Mouse (Mus musculus) forebrain, embryonic 11.5 days (tissue): ENCODE results near the gene E130308A19Rik. TPM values are rescaled to one million over a fixed set of nuclear protein-coding genes. Genes with fewer than 3 reads are reported as not detected.

Experiments used
- ATAC-seq: fragments of 200-750 bp; cut with Nextera tagmentation; replicated peaks from 2 replicates; pipeline ENCODE4 v1.8.0; 2017; ENCODE audit warnings: moderate TSS enrichment; ENCODE audit not compliant: low FRiP score
- DNase-seq: peaks from one replicate; pipeline ENCODE4 v3.0.0-alpha.2; 2017; ENCODE audit warnings: low spot score
- H3K27ac ChIP-seq: fragments of 300-500 bp; sonication (generic); 2 replicates; pipeline ENCODE4 v1.5.1; 2014; ENCODE audit warnings: low read depth, low read length
- H3K27me3 ChIP-seq: fragments of 300-500 bp; sonication (generic); 2 replicates; pipeline ENCODE4 v1.6.1; 2014; ENCODE audit warnings: mild to moderate bottlenecking, low read length, mixed read lengths; ENCODE audit not compliant: control insufficient read depth, insufficient read depth
- H3K36me3 ChIP-seq: fragments of 300-500 bp; sonication (generic); 2 replicates; pipeline ENCODE4 v1.6.1; 2014; ENCODE audit warnings: mild to moderate bottlenecking, low read length, moderate library complexity, mixed read lengths; ENCODE audit not compliant: control insufficient read depth, insufficient read depth
- H3K4me1 ChIP-seq: fragments of 300-500 bp; sonication (generic); replicated peaks from 2 replicates; pipeline ENCODE4 v1.6.1; 2014; ENCODE audit warnings: low read length, mixed read lengths; ENCODE audit not compliant: control insufficient read depth, insufficient read depth
- H3K4me2 ChIP-seq: fragments of 300-500 bp; sonication (generic); 2 replicates; pipeline ENCODE4 v1.6.1; 2014; ENCODE audit warnings: low read depth, mild to moderate bottlenecking, low read length, moderate library complexity, mixed read lengths; ENCODE audit not compliant: severe bottlenecking
- H3K4me3 ChIP-seq: fragments of 300-500 bp; sonication (generic); 2 replicates; pipeline ENCODE4 v1.5.1; 2014; ENCODE audit warnings: low read depth, low read length
- H3K9ac ChIP-seq: fragments of 300-500 bp; sonication (generic); 2 replicates; pipeline ENCODE4 v1.6.1; 2014; ENCODE audit warnings: low read length
- H3K9me3 ChIP-seq: fragments of 300-500 bp; sonication (generic); 2 replicates; pipeline ENCODE4 v1.6.1; 2016; ENCODE audit warnings: low read length, mixed read lengths; ENCODE audit not compliant: control insufficient read depth
- WGBS: fragments of 180-500 bp; shearing (Covaris S2); extraction: QIAGEN DNeasy Blood & Tissue Kit; methylation state at CpG from one replicate; pipeline ENCODE4 v1.1.7; 2014; 5-methylcytosine and 5-hydroxymethylcytosine counted together
- polyA plus RNA-seq: library from polyadenylated mRNA; unstranded; fragments of >200 nt; fragmentation: Nextera tagmentation; extraction: Ambion mirVana; gene quantifications from 2 replicates; pipeline ENCODE4 v1.2.1, GENCODE M21; 2014

E130308A19Rik gene
- polyA plus RNA-seq, 1 experiment from 2014 or later: 53.7 TPM

DNA sequence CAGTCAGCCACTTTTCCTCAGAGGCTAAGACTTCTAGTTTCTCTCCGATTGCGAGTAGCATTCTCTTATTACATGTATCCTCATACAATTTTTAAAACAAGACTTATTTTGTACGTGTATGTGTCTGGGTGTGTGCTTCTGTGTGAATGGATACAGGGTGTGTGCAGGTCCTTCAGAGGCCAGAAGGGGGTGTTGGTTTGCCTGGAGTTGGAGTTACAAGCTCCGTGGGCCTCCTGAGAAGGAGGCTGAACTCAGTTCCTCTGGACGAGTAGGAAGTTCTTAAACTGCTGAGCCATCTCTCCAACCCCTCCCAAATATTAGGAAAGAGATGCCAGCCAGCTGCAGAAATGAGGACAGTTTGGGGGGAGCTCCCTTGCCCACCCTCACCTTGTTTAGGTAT lies 182.4 kb downstream of the E130308A19Rik start:
- no peak overlapping the region for H3K27ac ChIP-seq
- H3K27me3 ChIP-seq: no peaks in the 10 kb centered on the region
- no peaks in the 10 kb centered on the region; the same call in 1 of the 2 replicates for H3K4me1 ChIP-seq
- DNase-seq (no peak), ATAC-seq (no peak)
- no peak overlapping the region for H3K9ac ChIP-seq
- no peak overlapping the region for H3K4me3 ChIP-seq
- WGBS: 84% methylated on average over 5 of the region's 5 CpGs
- no peaks in the 10 kb centered on the region for H3K9me3 ChIP-seq
- no peaks in the 10 kb centered on the region for H3K36me3 ChIP-seq
- no peak overlapping the region for H3K4me2 ChIP-seq

Other genes starting within 250 kb of the E130308A19Rik start
- 0.92 and 1.3 TPM in 2 replicates for gene Susd1, start 187.6 kb upstream of the E130308A19Rik start, polyA plus RNA-seq
- gene Ptbp3, start 76.8 kb upstream of the E130308A19Rik start, polyA plus RNA-seq: 30.3 TPM in 2 replicates
- gene Hsdl2, start 44.6 kb upstream of the E130308A19Rik start, polyA plus RNA-seq: 27.7 and 28.1 TPM in 2 replicates
- gene Inip, start 175.4 kb downstream of the E130308A19Rik start, polyA plus RNA-seq: 102 and 114 TPM in 2 replicates
- 8.8 and 8.9 TPM in 2 replicates for gene Snx30, start 179.6 kb downstream of the E130308A19Rik start, polyA plus RNA-seq